Mouse (Mus musculus): ENCODE results near the gene Birc2. TPM values are rescaled to one million over a fixed set of nuclear protein-coding genes. Genes with fewer than 3 reads are reported as not detected.
"Not testable (repeated sequence)": the region's sequence is repeated elsewhere in the genome, so short reads cannot be mapped to it uniquely, and the experiment has no call there.

Gene Birc2
- polyA plus RNA-seq, 1 experiment from 2014 or later: 26.6 TPM

DNA sequence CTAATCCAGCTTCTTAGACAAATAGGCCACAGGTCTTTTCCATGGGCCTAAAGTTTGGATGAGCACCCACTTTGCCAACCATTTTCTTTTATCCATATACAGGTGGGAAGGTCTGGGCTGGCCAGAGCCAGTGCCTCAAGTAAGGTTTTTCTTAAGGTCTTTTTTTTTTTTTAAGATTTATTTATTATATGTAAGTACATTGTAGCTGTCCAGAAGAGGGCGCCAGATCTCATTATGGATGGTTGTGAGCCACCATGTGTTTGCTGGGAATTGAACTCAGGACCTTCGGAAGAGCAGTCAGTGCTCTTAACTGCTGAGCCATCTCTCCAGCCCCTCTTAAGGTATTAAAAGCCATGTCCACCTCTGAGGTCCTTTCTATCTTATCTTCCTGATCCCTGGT lies 30.1 kb upstream of the Birc2 start:
- H3K4me3 ChIP-seq; DNase-seq (ENCODE audit: low spot score); H3K27me3 ChIP-seq (ENCODE audit: insufficient read depth, poor library complexity, severe bottlenecking); H3K36me3 ChIP-seq; H3K27ac ChIP-seq; H3K9me3 ChIP-seq; H3K4me1 ChIP-seq (replicated peaks): not testable (repeated sequence)
- WGBS: 80% methylated on average over 2 of the region's 2 CpGs

GRCm38 (mm10) chr9:7860976-7861375 lies 24.1 kb upstream of the Birc2 start:
- Histone ChIP-seq H3K4me3 (no peak overlapping the region), H3K36me3 (no peaks in the 10 kb centered on the region), H3K4me1 (replicated peaks) (no peaks in the 10 kb centered on the region), H3K27ac (no peak overlapping the region), H3K27me3 (ENCODE audit: insufficient read depth, poor library complexity, severe bottlenecking) (no peaks in the 10 kb centered on the region), H3K9me3 (no peaks in the 10 kb centered on the region)
- 79% methylated on average over 5 of the region's 5 CpGs for WGBS
- DNase-seq (ENCODE audit: low spot score): no peak

- 68% methylated on average over 3 of the region's 3 CpGs for WGBS
- Histone ChIP-seq H3K27me3 (ENCODE audit: insufficient read depth, poor library complexity, severe bottlenecking) (no peaks in the 10 kb centered on the region), H3K4me1 (replicated peaks) (no peaks in the 10 kb centered on the region), H3K4me3 (no peak overlapping the region), H3K27ac (no peak overlapping the region), H3K36me3 (no peaks in the 10 kb centered on the region), H3K9me3 (no peaks in the 10 kb centered on the region)
- DNase-seq (ENCODE audit: low spot score): no peak
Measured at GRCm38 (mm10) chr9:7855912-7856311, 19.0 kb upstream of the Birc2 start.

GRCm38 (mm10) chr9:7855374-7855773 lies 18.5 kb upstream of the Birc2 start:
- H3K9me3 ChIP-seq: no peaks in the 10 kb centered on the region
- no peaks in the 10 kb centered on the region for H3K27me3 ChIP-seq (ENCODE audit: insufficient read depth, poor library complexity, severe bottlenecking)
- no peaks in the 10 kb centered on the region for H3K4me1 ChIP-seq (replicated peaks)
- no peak overlapping the region for H3K4me3 ChIP-seq
- no peak overlapping the region for H3K27ac ChIP-seq
- DNase-seq (ENCODE audit: low spot score): peak; percentile 44
- WGBS: 36% methylated on average over 1 of the region's 1 CpGs
- H3K36me3 ChIP-seq: no peaks in the 10 kb centered on the region

GRCm38 (mm10) chr9:7854196-7854595 lies 17.3 kb upstream of the Birc2 start:
- not testable (repeated sequence) for H3K27ac ChIP-seq; H3K9me3 ChIP-seq; H3K36me3 ChIP-seq; H3K4me1 ChIP-seq (replicated peaks); DNase-seq (ENCODE audit: low spot score); H3K4me3 ChIP-seq; H3K27me3 ChIP-seq (ENCODE audit: insufficient read depth, poor library complexity, severe bottlenecking)
- WGBS: 77% methylated on average over 14 of the region's 14 CpGs

GRCm38 (mm10) chr9:7852346-7853230 lies 15.7 kb upstream of the Birc2 start:
- Histone ChIP-seq H3K27me3 (ENCODE audit: insufficient read depth, poor library complexity, severe bottlenecking) (no peaks in the 10 kb centered on the region), H3K9me3 (no peaks in the 10 kb centered on the region), H3K4me3 (no peak overlapping the region), H3K4me1 (replicated peaks) (no peaks in the 10 kb centered on the region), H3K27ac (no peak overlapping the region), H3K36me3 (no peaks in the 10 kb centered on the region)
- WGBS: 83% methylated on average over 4 of the region's 4 CpGs
- no peak for DNase-seq (ENCODE audit: low spot score)

DNA sequence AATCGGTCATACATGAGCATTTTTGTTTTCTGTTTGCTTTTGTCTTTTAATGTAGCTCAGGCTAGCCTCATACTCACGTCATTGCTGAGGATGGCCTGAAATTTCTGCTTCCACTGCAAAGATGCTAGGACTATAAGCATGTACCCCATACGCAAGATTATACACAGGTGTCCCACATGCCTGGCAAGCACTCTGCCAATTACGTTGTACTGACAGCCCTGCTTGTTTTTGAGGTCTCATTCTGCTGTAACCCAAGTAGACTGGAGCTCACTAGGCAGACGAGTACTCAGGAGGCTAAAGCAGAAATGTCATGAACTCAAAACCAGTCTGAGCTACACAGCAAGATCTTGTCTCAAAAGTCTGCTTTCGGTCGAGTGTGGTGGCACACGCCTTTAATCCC lies 15.0 kb upstream of the Birc2 start:
- 91% methylated on average over 8 of the region's 8 CpGs for WGBS
- DNase-seq (ENCODE audit: low spot score): no peak

GRCm38 (mm10) chr9:7848191-7848590 lies 11.3 kb upstream of the Birc2 start:
- no peaks in the 10 kb centered on the region for H3K4me1 ChIP-seq (replicated peaks)
- no peaks in the 10 kb centered on the region for H3K36me3 ChIP-seq
- no peaks in the 10 kb centered on the region for H3K27me3 ChIP-seq (ENCODE audit: insufficient read depth, poor library complexity, severe bottlenecking)
- DNase-seq (ENCODE audit: low spot score): no peak
- H3K9me3 ChIP-seq: no peaks in the 10 kb centered on the region
- no peak overlapping the region for H3K4me3 ChIP-seq
- H3K27ac ChIP-seq: no peak overlapping the region
- WGBS: 92% methylated on average over 18 of the region's 18 CpGs

More for the DNA sequence above, 15.0 kb upstream of the Birc2 start:
- H3K36me3 ChIP-seq: no peaks in the 10 kb centered on the region
- no peaks in the 10 kb centered on the region for H3K27me3 ChIP-seq (ENCODE audit: insufficient read depth, poor library complexity, severe bottlenecking)
- H3K9me3 ChIP-seq: no peaks in the 10 kb centered on the region
- no peak overlapping the region for H3K4me3 ChIP-seq
- H3K4me1 ChIP-seq (replicated peaks): no peaks in the 10 kb centered on the region
- no peak overlapping the region for H3K27ac ChIP-seq

GRCm38 (mm10) chr9:7846667-7847199 lies 9.9 kb upstream of the Birc2 start:
- H3K36me3 ChIP-seq: no peaks in the 10 kb centered on the region
- H3K27ac ChIP-seq: no peak overlapping the region
- H3K4me1 ChIP-seq (replicated peaks): no peaks in the 10 kb centered on the region
- 86% methylated on average over 1 of the region's 1 CpGs for WGBS
- H3K9me3 ChIP-seq: no peaks in the 10 kb centered on the region
- no peaks in the 10 kb centered on the region for H3K27me3 ChIP-seq (ENCODE audit: insufficient read depth, poor library complexity, severe bottlenecking)
- DNase-seq (ENCODE audit: low spot score): no peak
- no peak overlapping the region for H3K4me3 ChIP-seq

DNA sequence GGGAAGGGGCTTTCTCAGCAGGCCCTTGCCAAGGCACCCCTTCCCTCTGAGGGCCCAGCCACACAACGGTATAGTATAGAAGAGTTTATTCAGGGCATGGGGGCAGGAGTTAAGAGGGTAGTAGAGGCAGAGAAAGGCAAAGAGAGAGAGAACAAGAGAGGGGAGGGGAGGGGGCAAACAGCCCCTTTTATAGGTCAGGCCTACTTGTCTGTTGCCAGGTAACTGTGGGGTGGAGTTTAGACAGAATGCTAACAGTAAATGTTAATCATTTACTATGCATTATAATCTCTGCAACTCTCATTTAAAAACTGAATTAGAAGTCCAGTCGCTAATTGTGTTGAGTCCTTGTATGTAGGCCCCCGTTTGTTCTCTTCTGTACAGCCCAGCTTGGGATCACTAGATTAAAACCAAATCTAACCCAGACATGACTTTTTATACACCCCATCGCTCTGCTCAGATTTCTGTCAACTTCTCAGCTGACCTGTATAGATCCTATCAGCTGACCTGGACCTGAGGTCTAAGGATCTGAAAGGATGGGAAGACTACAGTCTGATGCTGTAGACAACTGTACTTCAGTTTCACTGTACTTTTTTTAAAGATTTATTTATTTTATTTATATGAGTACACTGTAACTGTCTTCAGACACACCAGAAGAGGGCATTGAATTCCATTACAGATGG lies 8.5 kb upstream of the Birc2 start:
- Histone ChIP-seq H3K27me3 (ENCODE audit: insufficient read depth, poor library complexity, severe bottlenecking) (no peaks in the 10 kb centered on the region), H3K4me1 (replicated peaks) (no peaks in the 10 kb centered on the region), H3K4me3 (no peak overlapping the region), H3K27ac (no peak overlapping the region), H3K36me3 (no peaks in the 10 kb centered on the region), H3K9me3 (no peaks in the 10 kb centered on the region)
- DNase-seq (ENCODE audit: low spot score): no peak
- WGBS: 76% methylated on average over 4 of the region's 4 CpGs

DNA sequence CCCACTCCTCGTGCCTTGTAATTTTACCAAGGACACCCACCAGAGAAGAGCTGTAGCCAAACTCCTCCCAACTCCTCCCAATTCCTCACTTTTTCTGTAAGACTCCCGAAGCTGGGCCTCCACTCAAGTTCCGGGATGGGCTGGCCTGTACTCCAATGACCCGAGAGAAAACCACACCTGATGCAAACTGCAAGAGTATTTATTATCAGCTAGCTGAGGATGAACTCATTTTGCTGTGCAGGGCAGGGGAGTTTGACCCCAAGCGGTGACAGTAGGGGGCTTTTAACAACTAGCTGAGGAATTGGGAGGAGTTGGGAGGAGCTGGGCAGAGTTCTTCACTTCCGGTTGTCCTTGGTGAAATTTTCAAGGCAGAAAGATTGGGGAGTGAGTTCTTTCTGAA lies 4.4 kb upstream of the Birc2 start:
- H3K9me3 ChIP-seq: no peaks in the 10 kb centered on the region
- H3K4me3 ChIP-seq: no peak overlapping the region
- H3K36me3 ChIP-seq: no peaks in the 10 kb centered on the region
- no peak overlapping the region for H3K27ac ChIP-seq
- 75% methylated on average over 6 of the region's 6 CpGs for WGBS
- peaks cover 5% of the 10 kb centered on the region; the same call in 1 of the 2 replicates for H3K4me1 ChIP-seq (replicated peaks)
- no peak for DNase-seq (ENCODE audit: low spot score)
- H3K27me3 ChIP-seq (ENCODE audit: insufficient read depth, poor library complexity, severe bottlenecking): no peaks in the 10 kb centered on the region

DNA sequence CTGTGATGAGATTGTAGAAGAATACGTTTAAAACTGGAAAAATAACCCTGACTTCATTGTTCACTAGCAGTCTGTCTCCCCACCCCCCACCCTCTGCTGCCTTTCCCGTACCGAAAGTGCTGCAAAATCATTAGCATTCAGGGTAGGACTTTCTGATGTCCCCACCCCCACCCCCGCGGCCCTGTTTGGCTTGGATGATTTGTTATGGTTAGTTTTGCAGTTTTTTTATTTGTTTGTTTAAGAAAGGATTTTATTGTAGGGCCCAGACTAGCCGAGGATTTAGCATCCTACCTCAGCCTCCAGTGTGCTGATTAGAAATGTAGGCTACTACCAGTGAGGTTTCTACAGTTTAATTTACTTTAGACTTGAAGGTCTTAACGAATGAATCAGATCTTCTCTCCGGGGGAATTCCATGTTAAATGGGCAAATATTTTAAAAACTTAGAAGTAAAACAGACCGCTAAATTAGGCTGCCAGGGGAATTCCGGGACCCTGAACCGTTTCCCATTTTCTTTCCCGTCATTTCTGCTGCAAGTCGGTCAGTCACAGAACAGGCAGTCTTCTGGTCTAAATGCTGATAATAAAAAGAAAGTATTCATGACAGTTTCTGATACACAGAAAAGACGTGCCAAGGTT lies 1.1 kb upstream of the Birc2 start:
- H3K36me3 ChIP-seq: peaks cover 19% of the 10 kb centered on the region
- peak overlapping the region; percentile 71 for H3K4me3 ChIP-seq
- no peaks in the 10 kb centered on the region for H3K9me3 ChIP-seq
- H3K27ac ChIP-seq: peak overlapping the region; percentile 98
- DNase-seq (ENCODE audit: low spot score): peak; percentile 54
- H3K4me1 ChIP-seq (replicated peaks): peaks cover 16% of the 10 kb centered on the region
- no peaks in the 10 kb centered on the region for H3K27me3 ChIP-seq (ENCODE audit: insufficient read depth, poor library complexity, severe bottlenecking)
- 26% methylated on average over 14 of the region's 14 CpGs for WGBS

- WGBS: 1% methylated on average over 16 of the region's 16 CpGs
- H3K27ac ChIP-seq: peak overlapping the region; percentile 98
- peak overlapping the region; percentile 71 for H3K4me3 ChIP-seq
- H3K27me3 ChIP-seq (ENCODE audit: insufficient read depth, poor library complexity, severe bottlenecking): no peaks in the 10 kb centered on the region
- no peaks in the 10 kb centered on the region for H3K9me3 ChIP-seq
- peaks cover 22% of the 10 kb centered on the region for H3K4me1 ChIP-seq (replicated peaks)
- DNase-seq (ENCODE audit: low spot score): peak; percentile 61
- H3K36me3 ChIP-seq: peaks cover 25% of the 10 kb centered on the region
Measured at GRCm38 (mm10) chr9:7836331-7836730, 533 bp downstream of the Birc2 start.

Data from hindbrain, embryonic 10.5 days (tissue).